Mouse (Mus musculus): ENCODE measurements around the gene Ccdc17.

Gene Ccdc17

GRCm38 (mm10) chr4:116644326-116644725 is 47.9 kb downstream of the Ccdc17 start:
- DNase-seq (ENCODE audit: low spot score) = no peak

- no peak for DNase-seq (ENCODE audit: low spot score)
These were observed 49.2 kb downstream of the Ccdc17 start for GRCm38 (mm10) chr4:116645624-116646023.

GRCm38 (mm10) chr4:116649411-116649810 is 53.0 kb downstream of the Ccdc17 start:
- no peak for DNase-seq (ENCODE audit: low spot score)

Measured in left cerebral cortex, adult 11 months (tissue).